Mouse (Mus musculus) olfactory bulb, adult 2 months (tissue): Measurements from ENCODE around the gene Rab5if.

Experiments used
- CTCF ChIP-seq: fragments of 200-500 bp; IDR thresholded peaks from 2 replicates; pipeline ENCODE4 v1.5.1; 2012; ENCODE audit warnings: low read depth, mild to moderate bottlenecking, low read length, moderate library complexity; ENCODE audit not compliant: insufficient read depth
- POLR2A ChIP-seq: fragments of 200-500 bp; IDR thresholded peaks from 2 replicates; pipeline ENCODE4 v1.6.1; 2012; ENCODE audit warnings: mild to moderate bottlenecking, low read depth, low read length, moderate library complexity; ENCODE audit not compliant: insufficient read depth

- TF ChIP-seq CTCF (no peak), POLR2A (no peak)
Observed at GRCm38 (mm10) chr2:156886084-156886631, 23.2 kb downstream of the Rab5if start.
